Mouse (Mus musculus): ENCODE data around the gene Atp8b5.

DNA sequence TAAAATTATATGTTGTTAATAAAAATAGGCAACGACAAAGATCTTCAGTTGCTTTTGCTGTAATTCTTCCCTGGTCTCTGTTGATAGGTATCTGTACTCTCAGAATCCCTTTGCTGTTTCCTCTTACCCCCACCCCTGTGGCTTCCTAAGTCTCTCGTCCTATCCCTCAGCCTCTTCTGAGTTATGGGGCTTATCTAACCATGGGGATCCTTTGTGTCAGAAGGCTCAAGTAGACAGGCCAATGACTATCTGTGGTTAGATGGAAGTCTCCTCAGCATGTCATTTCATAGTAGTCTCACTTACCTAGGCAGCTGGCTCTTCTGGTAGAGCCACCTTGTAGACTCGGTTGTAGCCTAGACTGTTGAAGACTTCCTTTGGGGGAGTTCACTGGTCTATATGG is 35.1 kb upstream of the Atp8b5 start:
- TF ChIP-seq POLR2A (IDR thresholded peaks at IDR 0.05; ENCODE audit: control insufficient read depth, extremely low read depth, insufficient read depth, low read length, poor library complexity) = no peak
- no peak for TF ChIP-seq CTCF (IDR thresholded peaks at IDR 0.05; ENCODE audit: borderline replicate concordance, control insufficient read depth, extremely low read depth, insufficient read depth, low read length, poor library complexity)

All from thymus, adult 2 months (tissue).